Mouse (Mus musculus): ENCODE results near the gene Mrtfb. TPM values are rescaled to one million over a fixed set of nuclear protein-coding genes. Genes with fewer than 3 reads are reported as not detected.

Mrtfb gene
- total RNA-seq, 2 experiments from 2014 or later: 28.7 to 29.9 TPM

DNA sequence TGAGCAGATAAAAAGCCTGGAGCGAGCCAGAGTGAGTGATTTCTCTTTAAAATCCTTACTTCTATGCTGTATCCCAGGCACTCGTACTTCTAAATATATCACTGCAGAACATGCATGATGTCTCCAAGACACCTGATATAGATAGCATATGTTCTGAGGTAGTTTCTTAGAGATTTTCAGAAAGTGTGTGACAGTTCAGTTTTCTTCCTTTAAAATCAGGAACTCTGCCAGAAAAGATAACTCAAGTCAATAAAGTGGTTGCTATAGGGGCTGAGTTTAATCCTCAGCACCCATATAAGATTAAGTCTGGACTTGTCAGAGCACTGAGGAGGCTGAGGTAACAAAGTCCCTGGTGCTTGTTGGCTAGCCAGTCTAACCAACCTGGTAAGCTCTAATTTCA is 123.6 kb downstream of the Mrtfb start:
- intact Hi-C loops (cut with DNase I): loop anchor here (2.0 kb wide), 1 partner anchor 59 kb away; no protein-coding TSS in a partner anchor
- DNase-seq: no peak

DNA sequence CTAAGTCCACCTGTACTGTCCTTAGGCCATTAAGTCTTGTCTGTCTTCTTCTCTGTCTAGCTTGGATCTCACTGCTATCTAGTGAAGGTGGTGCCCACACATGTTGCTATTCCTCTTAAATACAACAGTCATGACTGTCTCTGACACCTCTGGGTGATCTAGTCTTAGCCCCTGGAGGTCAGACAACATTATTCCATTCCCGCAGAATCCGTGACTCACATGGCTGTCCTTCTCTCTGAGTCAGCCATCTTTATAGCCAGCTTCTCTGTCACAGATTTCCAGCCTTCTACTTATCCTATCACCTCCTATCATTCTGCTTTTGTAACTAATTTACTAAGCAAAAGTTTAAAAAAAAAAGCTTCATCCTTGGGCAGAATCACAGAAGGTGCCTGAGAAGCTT is 125.5 kb downstream of the Mrtfb start:
- no peak for DNase-seq
- intact Hi-C loops (cut with DNase I): no loop called here

DNA sequence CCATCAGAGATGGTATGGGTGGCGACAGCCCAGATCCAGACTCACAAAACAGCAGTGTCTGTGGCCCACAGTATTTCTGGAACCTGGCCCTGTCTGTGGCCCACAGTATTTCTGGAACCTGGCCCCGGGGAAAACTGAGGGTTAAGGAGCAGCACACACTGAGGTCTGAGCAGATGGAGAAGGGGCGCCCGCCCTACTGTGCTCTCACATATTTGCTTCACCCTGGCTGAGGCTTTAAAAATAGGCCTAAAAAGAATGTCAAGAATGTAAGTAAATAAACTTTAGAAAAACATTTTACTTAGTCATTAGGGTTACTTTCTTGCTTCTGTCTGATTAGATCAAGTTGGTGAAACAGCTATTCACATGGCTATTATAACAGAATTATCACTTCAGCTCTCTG is 131.0 kb downstream of the Mrtfb start:
- no peak for DNase-seq
- intact Hi-C loops (cut with DNase I): no loop called here

DNA sequence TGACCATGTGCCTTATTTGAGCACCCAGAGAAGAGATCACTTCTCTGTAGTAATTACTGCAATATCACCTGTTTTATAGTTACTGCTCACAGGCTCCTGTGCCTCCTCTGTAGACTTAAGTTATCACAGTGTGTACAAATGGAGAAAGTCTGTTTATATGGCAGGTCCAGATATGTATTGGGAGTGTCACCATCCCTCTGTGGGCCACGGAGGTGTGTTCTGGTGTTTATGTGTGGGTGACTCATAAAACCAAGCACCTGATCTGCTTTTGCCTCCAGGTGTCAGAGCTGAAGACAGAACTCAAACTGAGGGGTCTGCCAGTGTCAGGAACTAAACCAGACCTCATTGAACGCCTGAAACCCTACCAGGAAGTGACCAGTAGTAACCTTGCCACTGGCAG is 144.1 kb downstream of the Mrtfb start:
- intact Hi-C loops (cut with DNase I): no loop called here
- DNase-seq: no peak

DNA sequence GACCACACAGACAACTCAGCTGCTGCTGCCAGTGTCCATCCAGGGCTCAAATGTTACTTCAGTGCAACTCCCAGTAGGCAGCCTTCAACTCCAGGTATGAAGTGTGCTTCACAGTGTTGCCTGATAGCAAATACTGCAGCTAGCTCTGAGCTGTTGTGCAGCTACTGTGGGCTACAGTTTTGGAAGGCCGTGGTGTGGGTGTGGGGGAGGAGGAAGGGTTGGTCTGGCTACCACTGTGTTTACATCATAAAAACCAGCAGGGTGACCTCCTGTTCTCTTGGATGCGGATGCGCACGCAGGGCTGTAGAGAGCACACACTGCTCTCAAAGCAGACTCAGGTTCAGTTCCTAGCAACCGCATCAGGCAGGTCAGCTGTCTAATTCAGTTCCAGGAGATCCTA is 145.3 kb downstream of the Mrtfb start:
- intact Hi-C loops (cut with DNase I): no loop called here
- DNase-seq: no peak

DNA sequence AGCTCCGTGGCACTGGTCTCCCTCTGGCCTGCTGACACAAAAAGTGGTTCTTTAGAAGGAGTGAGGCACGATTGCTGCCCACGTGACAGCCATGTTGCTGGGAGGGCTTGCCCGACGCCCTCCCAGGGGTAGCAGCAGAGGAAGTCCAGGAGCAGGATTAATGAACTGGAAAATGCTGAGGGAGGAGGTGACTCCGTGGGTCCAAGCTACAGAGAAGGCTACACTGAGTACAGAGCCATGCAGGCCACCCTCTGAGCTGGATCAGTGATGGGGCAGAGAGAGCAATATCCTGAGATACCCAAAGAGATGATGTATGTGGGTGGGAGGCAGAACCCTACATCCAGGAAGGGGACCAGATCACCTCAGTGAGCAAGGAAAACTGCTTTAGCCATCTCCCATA is 148.4 kb downstream of the Mrtfb start:
- intact Hi-C loops (cut with DNase I): no loop called here
- no peak for DNase-seq

DNA sequence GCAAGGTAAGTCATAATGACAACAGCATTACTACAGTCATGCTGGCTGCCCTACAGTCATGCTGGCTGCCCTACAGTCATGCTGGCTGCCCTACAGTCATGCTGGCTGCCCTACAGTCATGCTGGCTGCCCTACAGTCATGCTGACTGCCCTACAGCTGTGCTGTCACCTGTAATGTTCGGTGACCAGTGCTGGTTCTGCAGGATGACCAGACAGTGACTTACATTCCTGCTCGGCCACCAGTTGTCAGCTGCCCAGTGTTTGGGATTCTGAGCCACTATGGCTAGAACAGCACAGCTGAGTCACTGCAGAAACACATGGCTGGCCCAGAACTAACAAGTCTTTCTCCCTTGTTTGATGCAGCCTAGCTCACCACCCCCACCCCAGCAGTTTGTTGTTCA is 149.1 kb downstream of the Mrtfb start:
- DNase-seq: no peak
- intact Hi-C loops (cut with DNase I): no loop called here

DNA sequence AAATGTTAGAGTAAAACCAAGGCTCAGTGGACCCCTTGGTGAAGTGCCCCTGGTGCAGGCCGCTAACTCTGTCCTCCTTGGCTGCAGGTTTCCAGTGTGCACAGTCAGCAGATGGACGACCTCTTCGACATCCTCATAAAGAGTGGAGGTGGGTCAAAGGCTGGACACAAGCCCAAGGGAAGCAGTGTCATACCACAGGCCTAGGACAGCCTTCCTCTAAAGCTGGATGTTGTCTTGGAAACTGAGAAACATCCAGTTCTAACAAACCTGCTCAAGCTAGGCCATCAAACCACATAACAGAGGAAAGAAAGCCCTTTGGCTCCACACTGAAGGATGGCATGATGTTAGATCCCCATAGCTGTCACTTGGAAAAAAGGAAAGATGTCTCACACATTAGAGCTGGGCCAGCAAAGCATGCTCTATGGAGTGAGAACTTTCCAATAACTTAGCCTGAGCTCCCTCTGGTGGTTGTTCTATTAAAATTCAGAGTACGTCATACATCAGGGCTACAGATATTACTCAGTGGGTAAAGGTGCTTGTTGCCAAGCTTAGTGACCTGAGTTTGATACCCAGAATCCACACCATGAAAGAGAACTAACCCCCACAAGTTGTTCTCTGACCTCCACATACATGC is 153.4 kb downstream of the Mrtfb start:
- intact Hi-C loops (cut with DNase I): loop anchor here (1.0 kb wide), 2 partner anchors 249 to 292 kb away; no protein-coding TSS in a partner anchor
- DNase-seq: peak in 1 of 2 experiments; percentile 26

DNA sequence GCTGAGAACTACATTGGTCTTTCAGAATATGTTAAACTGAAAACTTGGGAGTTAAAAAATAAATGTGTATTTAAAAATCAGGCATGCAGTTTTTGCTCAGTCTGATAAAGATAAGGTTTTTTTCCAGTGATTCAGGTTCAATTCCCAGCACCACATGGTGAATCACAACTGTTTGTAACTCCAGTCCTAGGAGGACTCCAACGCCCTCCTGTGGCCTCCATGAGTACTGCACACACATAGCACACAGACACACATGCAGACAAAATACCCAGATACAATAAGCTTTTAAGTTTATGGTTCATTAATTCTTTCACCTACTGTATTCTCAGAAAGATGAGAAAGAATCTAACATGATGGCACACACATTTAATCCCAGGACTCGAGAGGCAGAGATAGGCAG is 154.5 kb downstream of the Mrtfb start:
- intact Hi-C loops (cut with DNase I): loop anchor here (1.0 kb wide), 1 partner anchor 250 kb away; no protein-coding TSS in a partner anchor
- DNase-seq: no peak

DNA sequence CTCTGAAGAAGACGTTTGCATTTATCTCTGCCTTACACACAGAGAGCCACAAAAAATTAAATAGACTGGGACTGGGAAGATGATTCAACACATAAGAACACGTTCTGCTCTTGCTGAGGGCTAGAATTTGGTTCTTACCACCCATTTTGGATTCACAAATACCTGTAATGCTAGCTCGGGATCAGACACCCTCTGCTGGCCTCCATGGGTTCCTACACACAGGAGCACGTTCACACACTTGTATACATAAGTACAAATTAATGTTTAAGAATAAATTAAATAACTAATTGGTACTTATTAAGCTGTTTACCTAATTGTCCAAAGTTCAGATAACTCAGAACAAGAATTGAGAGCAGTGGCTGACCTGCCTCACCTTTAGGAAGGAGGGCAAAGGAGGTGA is 155.2 kb downstream of the Mrtfb start:
- DNase-seq: no peak
- intact Hi-C loops (cut with DNase I): no loop called here

DNA sequence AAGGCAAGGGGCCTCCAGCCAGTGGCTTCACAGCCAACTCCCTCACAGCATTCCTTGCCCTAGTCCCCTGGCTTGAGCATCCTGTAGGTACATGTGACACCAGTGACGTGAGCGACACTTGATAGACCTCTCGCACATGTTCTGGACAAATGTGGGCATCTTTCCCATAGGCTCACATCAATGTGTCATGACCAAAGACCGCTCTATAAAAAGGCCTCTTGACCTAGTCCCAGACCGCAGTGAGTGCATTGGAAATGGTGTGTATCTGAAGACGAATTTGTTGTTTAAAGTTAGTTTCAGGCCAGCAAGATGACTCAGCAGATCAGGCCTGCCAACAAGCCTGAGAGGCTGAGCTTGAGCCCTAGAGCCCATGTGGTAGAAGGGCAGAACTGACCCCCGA is 158.3 kb downstream of the Mrtfb start:
- intact Hi-C loops (cut with DNase I): no loop called here
- peak; percentile 18 to 34 for DNase-seq

DNA sequence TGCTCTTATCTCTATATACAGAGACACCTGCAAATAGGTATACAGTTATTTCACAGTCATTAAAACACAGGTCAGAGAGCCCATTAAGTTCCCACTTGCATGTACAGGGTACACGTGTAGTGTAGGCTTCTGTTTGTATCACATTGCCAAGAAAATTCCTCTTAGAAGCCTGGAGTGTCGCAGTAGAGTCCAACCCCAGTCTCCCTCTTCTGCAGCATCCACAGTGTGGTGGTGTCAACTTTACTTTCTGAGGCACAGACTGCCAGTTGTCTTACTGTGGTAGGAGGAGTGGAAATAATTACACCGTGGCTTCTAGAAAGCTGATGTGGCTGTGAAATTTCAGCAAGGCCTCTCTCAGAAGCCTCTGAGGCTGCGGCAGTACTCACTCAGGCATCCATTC is 158.7 kb downstream of the Mrtfb start:
- no peak for DNase-seq
- intact Hi-C loops (cut with DNase I): no loop called here

DNA sequence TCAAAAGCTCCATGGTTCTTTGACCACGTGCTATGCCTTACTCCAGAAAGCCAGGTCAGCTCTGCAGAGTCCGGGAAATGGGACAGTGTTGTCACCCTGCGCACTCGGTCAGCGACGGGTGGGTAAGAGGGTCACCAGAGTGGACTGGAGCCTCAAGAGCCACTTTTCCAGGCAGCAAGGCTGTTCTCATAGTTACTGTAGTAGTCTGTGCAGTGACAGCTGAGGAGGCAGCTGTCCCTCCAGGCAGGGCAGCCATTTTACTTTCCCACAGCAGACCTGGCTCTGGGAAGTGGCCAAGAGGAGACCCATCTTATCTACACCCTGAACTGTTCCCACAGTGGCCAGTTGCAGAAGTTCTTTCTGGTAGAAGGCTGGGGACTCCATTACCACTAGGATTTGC is 159.2 kb downstream of the Mrtfb start:
- intact Hi-C loops (cut with DNase I): no loop called here

DNA sequence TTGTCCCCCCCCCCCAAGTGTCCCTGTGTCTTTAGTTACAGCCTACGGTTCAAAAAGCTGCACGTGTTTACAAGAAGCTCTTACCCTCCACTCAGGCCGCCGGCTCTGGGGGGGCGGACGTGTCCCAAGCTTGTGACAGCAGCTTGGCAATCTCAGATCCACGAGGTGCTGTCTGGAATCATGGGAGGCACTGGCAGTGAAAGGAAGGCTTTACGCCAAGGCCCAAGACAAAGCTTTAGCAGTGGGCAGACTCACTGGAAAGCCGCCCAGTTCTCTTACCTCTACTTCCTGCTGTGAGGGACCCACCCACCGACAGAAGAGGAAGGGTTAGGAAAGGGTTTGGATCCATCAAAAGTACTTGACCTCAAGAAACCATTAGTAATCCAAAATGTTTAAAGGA is 160.2 kb downstream of the Mrtfb start:
- intact Hi-C loops (cut with DNase I): no loop called here
- DNase-seq: peak; percentile 58 to 68

More for the DNA sequence above, 159.2 kb downstream of the Mrtfb start:
- no peak for DNase-seq

DNA sequence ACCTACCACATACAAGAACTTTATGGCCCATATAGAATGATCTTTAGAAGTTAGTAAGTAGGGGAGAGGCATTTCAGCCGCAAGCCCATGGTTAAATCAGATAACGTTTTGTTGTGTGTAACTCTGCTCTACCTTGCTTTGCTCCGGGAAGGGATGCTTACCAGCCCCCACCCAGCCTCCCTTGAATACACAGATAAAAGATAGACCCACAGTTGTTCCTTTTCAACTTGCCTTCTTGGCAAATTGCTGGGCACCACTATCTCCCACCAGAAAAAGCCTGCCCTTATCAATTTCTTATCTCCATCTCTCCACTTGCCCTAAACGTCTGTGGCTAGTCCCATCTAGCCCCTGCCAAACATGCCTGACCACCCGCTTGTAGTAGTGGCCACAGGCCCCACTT is 161.6 kb downstream of the Mrtfb start:
- intact Hi-C loops (cut with DNase I): no loop called here

DNA sequence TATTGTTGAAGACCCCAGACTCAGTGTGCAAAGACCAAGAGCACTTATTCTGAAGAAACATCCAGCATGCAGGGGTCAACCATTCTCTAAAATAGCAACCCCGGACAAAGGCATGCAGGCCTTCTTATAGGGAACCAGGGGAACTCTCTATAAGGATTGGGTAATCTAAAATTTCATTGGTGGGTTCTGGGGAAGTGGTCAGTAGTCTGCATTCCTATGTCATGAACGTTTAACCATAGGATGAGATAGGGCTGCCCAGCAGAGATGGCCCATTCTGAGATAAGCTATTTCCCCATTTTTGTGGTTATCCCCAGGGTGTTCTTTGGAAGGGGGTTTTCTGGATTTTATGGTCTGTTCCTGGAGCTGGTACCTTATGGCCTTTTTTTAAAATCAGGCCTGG is 163.5 kb downstream of the Mrtfb start:
- intact Hi-C loops (cut with DNase I): no loop called here
- DNase-seq: no peak

More for the DNA sequence above, 161.6 kb downstream of the Mrtfb start:
- DNase-seq: no peak

DNA sequence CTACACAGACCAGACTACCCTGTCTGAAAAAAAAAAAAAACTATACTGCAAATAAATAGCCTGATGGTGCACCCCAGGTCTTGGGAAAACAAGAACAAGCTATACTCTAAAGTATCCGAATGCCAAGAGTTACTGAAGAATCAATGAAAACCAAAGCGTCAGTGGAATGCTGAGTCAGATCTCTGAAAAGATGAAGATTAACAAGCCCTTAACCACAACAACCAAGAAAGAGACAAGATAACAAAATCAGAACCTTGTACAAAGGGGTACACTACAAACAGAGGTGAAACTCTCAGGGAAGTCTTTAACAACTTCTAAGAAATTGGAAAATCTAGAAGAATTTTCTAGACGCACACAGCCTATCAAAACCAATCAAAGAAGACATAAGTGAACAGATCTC is 166.2 kb downstream of the Mrtfb start:
- DNase-seq: no peak
- intact Hi-C loops (cut with DNase I): no loop called here

DNA sequence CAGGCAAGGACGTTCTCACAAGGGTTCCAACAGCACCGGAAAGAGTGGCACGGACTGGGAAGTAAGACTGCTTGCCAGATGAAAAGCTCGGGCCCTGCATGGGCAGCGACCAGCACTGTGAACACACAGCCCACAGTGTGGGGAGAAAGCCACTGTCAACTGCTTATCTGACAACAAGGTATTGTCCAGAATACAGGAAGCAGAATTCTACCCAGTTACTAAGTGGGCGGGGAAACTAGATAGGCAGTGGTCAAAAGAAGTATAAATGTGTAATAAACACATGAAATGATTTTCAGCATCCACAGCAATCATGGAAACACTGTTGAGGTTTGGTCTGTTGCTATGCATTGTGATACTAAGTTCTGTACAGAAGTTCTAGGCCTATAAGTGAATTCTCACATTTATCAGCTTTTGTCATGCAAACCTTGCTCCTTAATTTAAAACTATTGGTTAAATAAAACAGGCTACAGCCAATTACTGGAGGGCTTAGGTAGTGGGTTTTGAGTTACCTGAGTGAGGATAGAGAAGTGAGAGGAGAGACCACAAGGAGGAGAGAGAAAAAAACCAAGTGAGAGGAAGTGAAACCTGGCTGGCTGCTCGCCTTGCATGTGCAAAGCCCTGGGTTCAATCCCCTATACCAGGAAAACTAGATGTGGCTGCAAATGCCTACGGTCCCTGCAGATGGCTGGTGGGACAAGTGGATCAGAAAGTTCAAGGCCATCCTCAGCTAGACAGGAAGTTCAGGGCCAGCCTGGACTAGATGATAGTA is 167.5 kb downstream of the Mrtfb start:
- intact Hi-C loops (cut with DNase I): no loop called here
- no peak for DNase-seq

DNA sequence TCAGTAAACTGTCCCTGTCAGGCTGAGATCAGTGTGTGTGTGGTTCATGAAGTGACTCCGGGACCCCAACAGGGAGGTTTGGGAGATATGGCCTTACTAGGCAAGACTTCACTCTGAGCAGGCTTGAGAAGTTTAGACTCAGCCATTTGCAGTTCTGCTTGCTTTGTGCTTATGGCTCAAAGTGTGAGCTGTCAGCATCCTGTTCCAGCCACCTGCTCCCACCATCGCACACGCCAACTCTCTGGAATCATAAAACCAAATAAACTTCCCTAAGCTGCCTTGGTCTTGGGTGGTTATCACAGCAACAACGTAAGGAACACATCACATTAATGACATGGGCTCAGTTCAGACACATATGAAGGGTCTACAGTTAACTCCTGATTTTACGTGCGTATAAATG is 169.5 kb downstream of the Mrtfb start:
- DNase-seq: no peak
- intact Hi-C loops (cut with DNase I): no loop called here

DNA sequence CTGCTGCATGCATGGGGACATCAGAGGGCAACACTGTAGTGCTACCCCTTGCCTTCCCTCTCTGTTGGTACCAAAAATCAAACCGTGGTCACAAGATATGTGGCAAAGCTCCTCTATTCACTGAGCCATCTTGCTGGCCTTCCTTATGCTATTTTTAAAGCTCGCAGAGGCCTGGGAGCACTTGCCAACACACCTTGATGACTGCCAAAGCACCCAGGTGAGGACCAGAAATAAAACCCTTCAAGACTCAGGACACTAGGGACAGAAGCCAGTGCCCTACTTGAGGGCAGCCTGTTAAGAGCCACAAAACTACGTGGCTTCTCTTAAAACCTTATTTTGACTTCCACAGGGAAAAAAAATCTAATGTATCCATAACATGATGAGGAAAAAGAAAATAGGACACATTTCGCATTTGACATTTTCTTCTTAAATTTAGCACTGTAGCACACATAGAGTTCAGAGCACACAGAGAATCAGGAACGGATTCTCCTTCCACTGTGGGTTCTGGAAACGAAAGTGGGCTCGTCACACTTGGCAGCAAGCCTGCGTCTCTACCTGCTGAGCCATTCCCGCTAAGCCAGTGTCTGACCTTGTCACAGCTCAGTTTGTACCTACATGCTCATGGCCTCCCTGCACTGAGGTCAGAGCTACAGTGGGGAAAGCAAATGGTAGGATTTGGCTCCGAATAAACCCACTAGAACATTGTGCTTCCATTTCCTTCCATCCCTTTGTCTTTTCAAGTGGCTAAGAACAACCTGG is 170.7 kb downstream of the Mrtfb start:
- no peak for DNase-seq
- intact Hi-C loops (cut with DNase I): no loop called here

DNA sequence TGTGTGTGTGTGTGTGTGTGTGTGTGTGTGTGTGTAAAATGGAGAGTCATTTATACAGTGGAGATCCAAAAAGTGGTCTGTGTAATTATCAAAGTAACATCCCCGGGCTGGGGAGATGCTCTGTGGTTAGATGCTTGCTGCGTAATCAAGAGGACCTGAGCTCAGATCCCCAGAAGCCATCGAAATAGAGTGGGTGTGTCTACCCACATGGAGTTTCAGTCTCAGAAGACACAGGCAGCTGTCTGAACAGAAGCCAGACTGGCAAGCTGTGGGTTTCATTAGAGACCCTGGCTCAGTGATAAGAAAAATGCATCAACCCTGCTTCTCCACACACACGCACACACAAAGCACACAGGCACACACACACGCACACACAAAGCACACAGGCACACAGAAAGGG is 171.8 kb downstream of the Mrtfb start:
- intact Hi-C loops (cut with DNase I): no loop called here

DNA sequence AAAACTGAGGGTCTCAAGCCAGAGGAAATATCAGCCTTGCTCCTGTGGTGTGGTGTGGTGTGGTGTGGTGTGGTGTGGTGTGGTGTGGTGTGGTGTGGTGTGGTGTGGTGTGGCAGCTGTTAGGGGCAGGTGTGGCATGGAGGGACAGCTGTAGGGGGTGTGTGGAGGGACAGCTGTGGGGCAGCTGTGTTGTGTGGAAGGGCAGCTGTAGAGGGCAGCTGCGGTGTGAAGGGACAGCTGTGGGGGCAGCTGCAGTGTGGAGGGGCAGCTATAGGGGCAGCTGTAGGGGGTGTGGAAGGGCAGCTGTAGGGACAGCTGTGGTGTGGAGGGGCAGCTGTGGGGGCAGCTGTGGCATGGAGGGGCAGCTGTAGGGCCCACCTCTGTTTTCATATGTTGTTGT is 172.5 kb downstream of the Mrtfb start:
- intact Hi-C loops (cut with DNase I): no loop called here

More for the DNA sequence above, 171.8 kb downstream of the Mrtfb start:
- DNase-seq: no peak

More for the DNA sequence above, 172.5 kb downstream of the Mrtfb start:
- no peak for DNase-seq
